Mouse (Mus musculus) C2C12 (cell line): ENCODE data around the gene Gpn2.

Experiments
- CTCF ChIP-seq: IDR thresholded peaks from one replicate; pipeline ENCODE4 v1.5.1; 2011; ENCODE audit not compliant: control insufficient read depth, insufficient read depth, insufficient read length
- MYOG ChIP-seq: IDR thresholded peaks from one replicate; pipeline ENCODE4 v1.6.1; 2011; ENCODE audit not compliant: control insufficient read depth, insufficient read length; ENCODE audit errors: extremely low read depth

DNA sequence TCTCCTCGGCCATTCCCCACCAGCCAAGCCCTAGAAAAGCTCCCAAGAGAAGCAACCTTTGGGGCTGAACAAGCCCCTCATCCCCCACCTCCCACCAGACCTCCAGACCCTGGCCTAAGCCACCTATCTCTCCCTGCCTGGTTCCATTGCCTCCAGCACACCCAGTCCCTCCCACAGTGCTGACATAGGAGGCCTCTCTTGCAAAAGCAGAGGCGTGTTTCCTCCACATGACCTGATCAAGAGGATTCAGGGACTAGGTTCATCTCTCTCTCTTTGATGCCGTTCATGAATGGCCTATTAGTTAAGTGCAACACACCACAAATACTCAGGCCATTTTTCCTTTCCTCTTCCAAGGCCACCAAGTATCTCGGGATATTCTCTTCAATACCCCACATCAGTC is 24.3 kb upstream of the Gpn2 start:
- no peak for TF ChIP-seq MYOG
- TF ChIP-seq CTCF = no peak
